Mouse (Mus musculus) heart, postnatal 4 days (tissue): ENCODE data around the gene Snd1. TPM values are rescaled to one million over a fixed set of nuclear protein-coding genes. Genes with fewer than 3 reads are reported as not detected.
A peak's percentile ranks its signal among the peaks of the same experiment; 100 is the strongest.

Source experiments
- DNase-seq: peaks from one replicate; pipeline ENCODE4 v3.0.0; 2021
- total RNA-seq, 2 experiments: library from RNA; stranded (reverse); gene quantifications; 2 replicates each; pipeline ENCODE4 v1.2.3; 2021

Snd1 gene
- 100 to 1,000 TPM; 118 to 128 TPM for total RNA-seq

- no peak for DNase-seq
Observed at GRCm38 (mm10) chr6:28474839-28475238, at the start of gene Snd1. Gene Snd1 (plus strand): TSS chr6:28475139.

DNA sequence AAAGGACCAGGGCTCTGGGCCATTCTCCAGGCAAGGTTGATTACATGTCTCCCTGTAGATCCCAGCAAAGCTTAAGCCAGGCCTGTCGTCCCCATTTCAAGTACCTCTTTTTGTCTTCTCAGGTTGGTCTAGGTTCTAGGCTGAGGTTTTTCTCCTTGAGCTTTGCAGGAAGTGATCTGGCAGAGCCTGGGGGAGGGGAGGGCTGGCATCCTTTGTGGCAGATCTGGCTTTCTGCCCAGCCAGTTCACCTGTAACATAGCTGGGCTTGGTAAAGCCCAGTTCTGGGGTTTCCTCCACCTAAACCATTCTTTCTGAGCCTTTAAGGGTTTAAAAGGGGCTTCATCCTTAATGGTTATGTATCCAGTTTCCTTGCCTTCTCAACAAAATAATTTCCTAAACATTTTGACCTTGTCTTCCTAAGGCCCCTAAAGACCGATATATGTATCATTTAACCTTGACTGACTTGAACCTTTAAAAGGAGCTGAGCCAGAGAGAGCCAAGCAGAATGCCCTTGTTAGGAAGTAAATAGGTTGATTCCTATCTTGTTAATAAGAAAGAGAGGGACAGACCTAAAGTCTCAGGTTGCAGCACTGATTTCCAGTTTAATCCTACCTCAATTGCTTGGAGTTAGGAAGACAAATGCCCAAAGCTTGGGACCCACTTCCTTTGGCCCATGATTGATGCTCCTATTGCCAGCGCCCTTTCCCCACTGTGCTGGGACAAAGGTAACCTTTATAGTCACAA is 47.7 kb upstream of the Snd1 start, which contains the start of gene Fscn3:
Fscn3 (plus strand) TSS at position 694 of the 744 bp plus-strand sequence.
- no peak for DNase-seq

- no peak for DNase-seq
Observed at GRCm38 (mm10) chr6:28428290-28428689, 46.6 kb upstream of the Snd1 start, which contains the start of gene Gcc1. Gene Gcc1 (minus strand): TSS chr6:28428390.

DNA sequence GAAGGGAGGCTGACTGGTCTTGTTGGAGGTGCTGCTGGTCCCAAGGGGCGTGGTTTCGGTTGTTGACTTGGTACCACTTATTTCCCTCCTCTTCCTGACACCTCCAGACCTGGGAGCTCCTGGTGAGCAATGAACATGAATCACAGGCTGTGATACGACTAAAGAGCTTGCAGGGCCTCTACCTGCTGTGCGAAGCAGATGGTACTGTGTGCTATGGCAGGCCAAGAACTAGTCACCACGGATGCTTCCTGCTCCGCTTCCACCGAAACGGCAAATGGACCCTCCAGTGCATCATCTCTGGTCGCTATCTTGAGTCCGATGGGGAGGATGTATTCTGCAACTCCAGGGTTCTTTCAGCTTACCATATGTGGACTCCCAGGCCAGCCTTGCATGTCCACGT is 45.1 kb upstream of the Snd1 start:
- DNase-seq, result no peak

- DNase-seq, result no peak
Observed at GRCm38 (mm10) chr6:28430795-28431537, 44.0 kb upstream of the Snd1 start.

- DNase-seq, result no peak
Observed at GRCm38 (mm10) chr6:28431538-28431855, 43.4 kb upstream of the Snd1 start.

DNA sequence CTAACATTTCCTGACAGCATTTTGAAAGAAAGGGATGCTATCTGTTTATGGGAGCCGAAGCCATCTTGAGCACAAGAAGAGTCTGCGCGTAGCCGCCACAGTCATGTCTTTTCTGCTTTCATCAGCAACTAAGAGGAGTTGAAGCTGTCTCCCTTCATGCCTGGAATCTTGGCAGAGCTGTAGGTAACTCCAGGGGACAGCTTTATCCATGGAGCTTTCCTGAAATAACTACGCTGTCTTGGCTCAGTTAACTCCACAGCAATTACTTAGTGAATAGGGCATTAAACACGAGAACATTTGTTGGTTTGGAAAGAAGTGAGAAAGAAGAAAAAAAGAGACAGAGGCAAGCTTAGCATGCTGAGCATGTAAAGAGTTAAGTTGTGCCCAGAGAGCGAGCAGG is 27.0 kb upstream of the Snd1 start:
- no peak for DNase-seq

DNA sequence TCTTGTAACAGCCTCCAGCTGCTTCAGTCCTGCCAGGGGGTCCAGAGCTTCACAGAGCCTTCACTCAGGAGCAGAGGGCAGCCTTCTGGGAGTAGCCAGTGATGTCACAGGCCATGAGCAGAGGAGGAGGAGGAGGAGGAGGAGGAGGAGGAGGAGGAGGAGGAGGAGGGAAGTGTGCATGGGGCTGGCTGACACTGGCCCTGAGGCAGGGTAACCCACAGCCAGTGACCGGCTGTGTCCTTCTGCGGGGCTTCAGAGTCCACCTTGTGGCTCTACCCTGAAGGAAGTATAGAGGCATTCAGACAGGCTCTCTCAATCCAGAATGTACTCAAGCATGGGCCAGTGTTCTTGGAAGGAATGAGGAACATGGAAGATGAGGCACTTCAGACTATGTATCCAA is 25.7 kb upstream of the Snd1 start, which contains the start of gene Pax4:
Pax4 (minus strand) TSS at position 101 of the 400 bp plus-strand sequence.
- no peak for DNase-seq

DNA sequence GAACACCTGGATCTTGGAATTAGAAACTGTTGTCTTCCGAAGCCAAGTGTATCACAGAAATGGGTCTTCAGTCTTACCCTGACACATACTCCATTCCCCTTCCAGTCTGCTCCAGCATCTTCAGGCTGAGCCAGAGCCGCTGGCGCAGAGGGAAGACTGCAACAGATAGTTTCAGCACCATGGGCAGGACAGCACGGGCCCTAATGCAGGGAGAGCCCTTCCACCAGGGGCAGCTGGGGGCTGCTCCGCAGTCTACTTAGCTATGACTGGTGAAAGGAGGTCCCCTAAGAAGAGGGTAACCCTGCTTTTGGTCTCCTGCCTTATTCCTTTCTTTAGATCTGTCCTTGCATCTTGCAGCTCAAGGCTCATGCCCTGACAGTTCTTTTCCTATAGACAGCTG is 24.5 kb upstream of the Snd1 start:
- no peak for DNase-seq

- no peak for DNase-seq
Observed at GRCm38 (mm10) chr6:28450977-28451376, 24.0 kb upstream of the Snd1 start.

GRCm38 (mm10) chr6:28459221-28459668 is 15.7 kb upstream of the Snd1 start:
- no peak for DNase-seq

DNA sequence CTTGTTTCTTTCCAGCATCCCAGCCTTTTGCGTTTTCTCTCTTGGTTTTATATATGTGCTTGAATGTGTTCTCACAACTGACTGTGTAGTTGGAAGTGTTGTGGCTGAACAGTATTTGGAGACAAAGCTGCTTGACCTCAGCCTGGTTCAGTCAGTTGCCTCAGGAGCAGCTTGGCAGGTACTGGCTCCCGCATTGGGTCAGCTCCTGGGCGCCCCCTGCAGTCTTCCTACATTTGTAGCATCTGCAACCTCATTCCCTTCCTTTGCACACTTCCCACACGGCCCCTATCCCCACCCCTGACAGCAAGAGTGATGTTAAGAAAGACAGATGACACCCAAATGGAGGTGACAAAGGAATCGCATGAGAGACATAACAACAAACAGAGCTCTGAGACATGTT is 14.4 kb upstream of the Snd1 start:
- DNase-seq, result peak; percentile 82

GRCm38 (mm10) chr6:28464630-28465029 is 10.3 kb upstream of the Snd1 start:
- DNase-seq, result no peak

DNA sequence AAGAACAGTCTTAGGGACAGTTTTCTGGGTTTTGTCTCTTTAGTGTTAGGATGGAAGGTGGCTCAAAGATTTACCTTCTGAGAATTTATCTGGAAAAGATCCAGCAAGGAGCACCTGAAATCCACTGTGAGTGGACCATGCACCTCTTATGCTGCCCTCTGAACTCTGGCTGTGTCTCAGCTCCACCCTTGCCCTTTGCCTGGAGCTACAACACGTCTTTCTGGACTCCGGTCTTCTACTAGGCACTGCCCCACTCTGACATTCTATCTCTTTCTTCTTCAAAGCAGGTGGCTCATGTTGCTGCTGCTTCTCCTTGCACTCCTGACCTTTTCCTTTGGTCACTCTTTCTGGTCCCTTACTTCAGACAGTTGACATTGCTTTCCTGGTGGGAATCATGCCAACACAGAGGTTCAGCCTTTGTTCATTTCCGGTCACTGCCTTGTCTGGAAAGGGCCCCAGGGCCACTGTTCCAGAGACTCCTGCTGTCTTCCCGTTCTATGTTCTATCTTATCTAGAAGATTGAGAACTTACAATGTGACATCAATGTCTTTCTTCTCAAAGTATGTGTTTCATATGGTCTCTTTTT is 4.8 kb upstream of the Snd1 start:
- DNase-seq, result no peak

DNA sequence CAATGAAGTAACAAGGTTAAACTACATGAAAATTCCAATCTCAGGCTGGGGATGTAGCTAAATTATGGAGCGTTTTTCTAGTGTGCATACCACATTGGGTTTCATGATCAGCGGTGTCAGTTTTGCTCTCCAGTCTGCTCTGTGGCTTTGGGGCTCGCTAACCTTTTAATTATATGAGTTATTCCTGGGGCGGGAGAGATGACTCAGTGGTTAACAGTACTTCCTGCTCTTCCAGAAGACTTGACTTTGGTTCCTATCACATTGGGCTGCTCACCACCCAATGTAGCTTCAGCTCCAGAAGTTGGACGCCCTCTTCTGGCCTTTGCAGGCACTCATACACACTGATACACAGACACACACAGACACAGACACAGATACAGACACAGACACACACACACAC is 4.3 kb upstream of the Snd1 start:
- DNase-seq, result no peak

GRCm38 (mm10) chr6:28471284-28472035 is 3.5 kb upstream of the Snd1 start:
- no peak for DNase-seq

GRCm38 (mm10) chr6:28474211-28474610 is 728 bp upstream of the Snd1 start:
- no peak for DNase-seq

GRCm38 (mm10) chr6:28479865-28480751 is 5.2 kb downstream of the Snd1 start:
- DNase-seq, result peak; percentile 98

GRCm38 (mm10) chr6:28480752-28481492 is 6.0 kb downstream of the Snd1 start:
- no peak for DNase-seq

DNA sequence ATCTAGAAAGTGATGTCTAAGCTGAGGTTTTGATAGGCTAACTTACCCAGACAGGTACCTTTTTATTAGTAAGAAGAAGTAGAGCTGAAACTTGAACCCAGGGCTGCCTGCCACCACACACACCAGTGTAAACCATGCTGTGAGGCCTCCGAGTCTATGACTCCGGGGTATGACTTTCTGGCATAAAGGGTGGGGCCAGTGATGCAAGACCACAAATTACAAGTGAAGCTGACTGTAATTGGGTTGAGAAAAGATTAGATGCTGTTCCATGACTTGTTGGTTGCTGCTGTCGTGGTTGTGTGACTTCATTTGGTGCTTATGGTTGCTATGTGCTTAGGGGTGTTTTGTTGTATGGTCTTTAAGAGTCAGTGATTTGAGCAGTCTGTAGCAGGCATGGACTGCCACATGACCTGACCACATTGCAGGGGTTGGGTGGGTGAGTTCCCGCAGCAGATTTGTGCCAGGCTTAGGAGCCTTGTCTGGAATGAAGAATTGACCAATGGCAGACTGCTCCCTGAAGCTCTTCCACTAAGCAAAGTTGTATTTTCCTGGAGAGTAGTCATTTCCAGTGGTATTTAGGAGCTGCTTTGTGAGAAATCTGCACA is 7.9 kb downstream of the Snd1 start:
- DNase-seq, result no peak
